Mouse (Mus musculus): ENCODE measurements around the gene Pdilt. TPM values are rescaled to one million over a fixed set of nuclear protein-coding genes. Genes with fewer than 3 reads are reported as not detected.

Gene Pdilt
- polyA plus RNA-seq, 1 experiment: not detected

DNA sequence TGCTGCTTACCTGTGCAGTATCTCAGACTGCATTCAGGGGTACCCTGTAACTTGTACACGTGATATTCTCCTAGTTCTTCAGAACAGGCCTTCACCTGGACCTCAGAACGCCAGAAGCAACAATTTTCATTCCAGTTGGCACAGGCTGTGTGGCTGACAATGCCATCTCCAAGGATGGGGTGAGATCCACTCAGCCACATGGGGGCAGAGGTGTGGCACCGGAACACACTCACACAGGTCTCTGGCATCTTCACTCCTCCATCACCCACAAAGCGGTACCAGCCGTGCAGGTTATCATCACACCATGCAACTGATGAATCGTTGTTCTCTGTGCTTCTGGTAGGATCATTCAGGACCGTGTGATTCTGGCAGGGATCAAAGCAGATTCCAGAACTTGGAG is 69.1 kb downstream of the Pdilt start:
- TF ChIP-seq POLR2A (IDR thresholded peaks at IDR 0.05; ENCODE audit: borderline replicate concordance, extremely low read depth, low read depth, low read length): no peak
- no peak for TF ChIP-seq CTCF (IDR thresholded peaks at IDR 0.05; ENCODE audit: insufficient read depth, low read length)
- DNase-seq: no peak
- H3K4me3 ChIP-seq (replicated peaks; ENCODE audit: extremely low read depth, low read depth, low read length): no peak overlapping the region
- H3K4me1 ChIP-seq (ENCODE audit: control insufficient read depth, insufficient read depth, low read length): no peaks in the 10 kb centered on the region
- 78% methylated on average over 7 of the region's 7 CpGs for WGBS

DNA sequence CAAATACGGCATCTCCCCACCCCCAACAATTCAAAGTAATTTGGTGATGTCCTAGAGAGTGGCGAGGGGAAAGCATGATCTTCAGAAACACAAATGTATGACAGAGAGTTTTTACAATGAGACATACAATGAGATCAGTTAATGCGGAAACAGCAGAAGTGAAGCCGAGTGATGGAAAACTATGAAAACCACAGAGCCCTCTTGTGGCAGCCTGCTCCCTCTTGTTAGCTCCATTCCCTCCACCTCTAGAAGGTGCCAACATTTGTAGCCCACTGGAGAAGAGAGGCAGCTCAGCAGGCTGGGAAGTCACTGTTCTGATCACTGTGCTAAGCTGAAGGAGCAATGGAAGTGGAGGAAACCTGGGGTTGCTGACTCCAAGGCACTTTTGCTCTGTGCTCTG is 79.4 kb downstream of the Pdilt start:
- DNase-seq: no peak
- TF ChIP-seq CTCF (IDR thresholded peaks at IDR 0.05; ENCODE audit: insufficient read depth, low read length) (no peak), POLR2A (IDR thresholded peaks at IDR 0.05; ENCODE audit: borderline replicate concordance, extremely low read depth, low read depth, low read length) (no peak)
- 58% methylated on average over 4 of the region's 4 CpGs for WGBS
- Histone ChIP-seq H3K4me3 (replicated peaks; ENCODE audit: extremely low read depth, low read depth, low read length) (no peak overlapping the region), H3K4me1 (ENCODE audit: control insufficient read depth, insufficient read depth, low read length) (no peaks in the 10 kb centered on the region)

DNA sequence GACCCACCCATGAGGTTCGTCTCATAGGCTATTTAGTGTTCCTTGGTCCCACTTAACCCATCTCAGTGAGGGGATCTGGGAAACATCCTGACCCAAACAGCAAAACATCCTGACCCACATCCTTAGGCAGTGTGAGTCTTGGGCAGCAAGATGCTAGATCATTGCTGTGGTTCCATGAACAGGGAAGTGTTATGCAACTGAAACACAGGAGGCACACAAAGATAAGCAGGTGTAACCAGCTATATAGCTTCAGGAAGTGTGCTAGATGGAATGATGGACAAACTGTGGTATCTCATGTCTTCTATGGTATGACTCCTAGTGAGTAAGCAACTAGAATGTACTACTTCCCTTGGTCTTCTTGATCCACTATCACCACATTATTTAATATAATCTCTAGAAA is 81.4 kb downstream of the Pdilt start:
- Histone ChIP-seq H3K4me3 (replicated peaks; ENCODE audit: extremely low read depth, low read depth, low read length) (no peak overlapping the region), H3K4me1 (ENCODE audit: control insufficient read depth, insufficient read depth, low read length) (no peaks in the 10 kb centered on the region)
- DNase-seq: no peak
- no peak for TF ChIP-seq POLR2A (IDR thresholded peaks at IDR 0.05; ENCODE audit: borderline replicate concordance, extremely low read depth, low read depth, low read length)
- TF ChIP-seq CTCF (IDR thresholded peaks at IDR 0.05; ENCODE audit: insufficient read depth, low read length): no peak
- WGBS: 64% methylated on average over 1 of the region's 1 CpGs

Other genes with a start within 250 kb of the Pdilt start
- gene Gp2, start 64.2 kb downstream of the Pdilt start, polyA plus RNA-seq (2012; rRNA removed): 0.49 and 0.60 TPM in 2 replicates
- 0.27 and 0.58 TPM in 2 replicates for gene Umod, start 44.2 kb downstream of the Pdilt start, polyA plus RNA-seq (2012; rRNA removed)
- gene Acsm5, start 4.0 kb downstream of the Pdilt start, polyA plus RNA-seq (2012; rRNA removed): 0.51 and 0.91 TPM in 2 replicates
- gene Acsm2, start 30.9 kb upstream of the Pdilt start, polyA plus RNA-seq (2012; rRNA removed): not detected in 2 replicates
- 3.7 and 6.2 TPM in 2 replicates for gene Acsm1, start 83.5 kb upstream of the Pdilt start, polyA plus RNA-seq (2012; rRNA removed)
- gene Acsm4, start 166.5 kb upstream of the Pdilt start, polyA plus RNA-seq (2012; rRNA removed): not detected in 2 replicates
- gene Thumpd1, start 197.3 kb upstream of the Pdilt start, polyA plus RNA-seq (2012; rRNA removed): 9.1 and 10.3 TPM in 2 replicates
- gene Acsm3, start 237.4 kb upstream of the Pdilt start, polyA plus RNA-seq (2012; rRNA removed): 0.57 and 2.9 TPM in 2 replicates